Mouse (Mus musculus) spleen, adult 2 months (tissue): ENCODE measurements around the gene Nxph4.

Experiments used
- CTCF ChIP-seq: fragments of 200-500 bp; IDR thresholded peaks from 2 replicates; pipeline ENCODE4 v1.5.1; 2011; ENCODE audit warnings: mild to moderate bottlenecking, inconsistent platforms; ENCODE audit not compliant: insufficient read depth, insufficient read length, insufficient replicate concordance; ENCODE audit errors: extremely low read depth
- POLR2A ChIP-seq: fragments of 200-500 bp; IDR thresholded peaks from 2 replicates; pipeline ENCODE4 v1.6.1; 2011; ENCODE audit warnings: low read depth, low read length, inconsistent platforms

DNA sequence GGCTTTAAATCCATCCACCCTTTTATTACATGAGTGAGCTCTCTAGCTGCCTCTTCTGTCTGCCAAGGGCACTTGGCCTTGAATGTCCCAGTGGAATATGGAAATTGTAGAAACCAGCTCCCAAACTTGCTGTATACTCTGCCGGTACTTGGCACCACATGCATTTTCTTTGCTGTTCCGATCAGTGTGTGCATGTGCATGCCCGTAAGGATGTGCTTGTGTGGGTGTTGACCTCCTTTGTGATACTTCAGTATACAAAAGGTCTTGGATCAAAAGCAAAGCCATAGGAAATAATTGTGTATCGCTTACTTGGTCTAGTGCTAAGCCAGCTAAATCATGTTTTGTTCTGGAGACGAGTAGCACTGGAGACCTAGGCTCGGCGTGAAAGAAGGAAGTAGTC lies 45.5 kb downstream of the Nxph4 start:
- TF ChIP-seq POLR2A (no peak), CTCF (no peak)
